Mouse (Mus musculus) hindbrain, embryonic 11.5 days (tissue): Measurements from ENCODE around the gene Spc25. TPM values are rescaled to one million over a fixed set of nuclear protein-coding genes. Genes with fewer than 3 reads are reported as not detected.

Experiments used
- ATAC-seq: fragments of 200-750 bp; cut with Nextera tagmentation; 2 replicates; pipeline ENCODE4 v1.8.0; 2017; ENCODE audit warnings: mild to moderate bottlenecking, moderate TSS enrichment, moderate library complexity; ENCODE audit not compliant: low FRiP score
- DNase-seq: peaks from one replicate; pipeline ENCODE4 v3.0.0-alpha.2; 2015; ENCODE audit warnings: low spot score
- H3K27ac ChIP-seq: fragments of 300-500 bp; sonication (generic); 2 replicates; pipeline ENCODE4 v1.5.1; 2014; ENCODE audit warnings: mild to moderate bottlenecking, low read depth, low read length
- H3K27me3 ChIP-seq: fragments of 300-500 bp; sonication (generic); 2 replicates; pipeline ENCODE4 v1.6.1; 2014; ENCODE audit warnings: mild to moderate bottlenecking, low read length, moderate library complexity, mixed read lengths; ENCODE audit not compliant: control insufficient read depth, insufficient read depth
- H3K36me3 ChIP-seq: fragments of 300-500 bp; sonication (generic); 2 replicates; pipeline ENCODE4 v1.6.1; 2014; ENCODE audit warnings: mild to moderate bottlenecking, low read length, moderate library complexity, mixed read lengths; ENCODE audit not compliant: control insufficient read depth, insufficient read depth
- H3K4me1 ChIP-seq: fragments of 300-500 bp; sonication (generic); replicated peaks from 2 replicates; pipeline ENCODE4 v1.6.1; 2014; ENCODE audit warnings: low read length, mixed read lengths; ENCODE audit not compliant: control insufficient read depth, insufficient read depth
- H3K4me2 ChIP-seq: fragments of 300-500 bp; sonication (generic); replicated peaks from 2 replicates; pipeline ENCODE4 v1.6.1; 2014; ENCODE audit warnings: mild to moderate bottlenecking, low read depth, low read length
- H3K4me3 ChIP-seq: fragments of 300-500 bp; sonication (generic); 2 replicates; pipeline ENCODE4 v1.5.1; 2014; ENCODE audit warnings: low read depth, low read length
- H3K9ac ChIP-seq: fragments of 300-500 bp; sonication (generic); 2 replicates; pipeline ENCODE4 v1.6.1; 2014; ENCODE audit warnings: low read depth, low read length
- H3K9me3 ChIP-seq: fragments of 300-500 bp; sonication (generic); 2 replicates; pipeline ENCODE4 v1.6.1; 2016; ENCODE audit warnings: low read length; ENCODE audit not compliant: control insufficient read depth
- WGBS: fragments of 180-500 bp; shearing (Covaris S2); extraction: QIAGEN DNeasy Blood & Tissue Kit; methylation state at CpG from one replicate; pipeline ENCODE4 v1.1.7; 2014; 5-methylcytosine and 5-hydroxymethylcytosine counted together
- polyA plus RNA-seq: library from polyadenylated mRNA; unstranded; fragments of >200 nt; fragmentation: Nextera tagmentation; extraction: Ambion mirVana; gene quantifications from 2 replicates; pipeline ENCODE4 v1.2.1, GENCODE M21; 2014

The Spc25 gene
- polyA plus RNA-seq: 226 and 233 TPM in 2 replicates

- Histone ChIP-seq H3K4me3 (peak within 1 kb of the TSS; percentile 86), H3K4me1 (peaks cover 3% of the 10 kb centered on the region; the same call in 1 of the 2 replicates), H3K27ac (0 out of 2 replicates have a peak within 1 kb of the TSS, but pooled peaks have one; percentile 62), H3K36me3 (no peaks in the 10 kb centered on the region), H3K27me3 (no peaks in the 10 kb centered on the region), H3K9ac (peak within 1 kb of the TSS; percentile 77), H3K4me2 (peak within 1 kb of the TSS; percentile 76), H3K9me3 (no peaks in the 10 kb centered on the region)
- ATAC-seq (peak; percentile 99), DNase-seq (peak; percentile 91)
- under 1% methylated on average over 46 of the region's 46 CpGs for WGBS
Observed at GRCm38 (mm10) chr2:69205791-69206351, at the start of gene Spc25. Gene Spc25 (minus strand): TSS chr2:69206194.

GRCm38 (mm10) chr2:69248221-69248755 lies 42.3 kb upstream of the Spc25 start:
- Histone ChIP-seq H3K27me3 (no peaks in the 10 kb centered on the region), H3K4me1 (no peaks in the 10 kb centered on the region), H3K9me3 (no peaks in the 10 kb centered on the region), H3K4me2 (no peak overlapping the region), H3K9ac (no peak overlapping the region), H3K36me3 (no peaks in the 10 kb centered on the region), H3K4me3 (no peak overlapping the region), H3K27ac (no peak overlapping the region)
- 54% methylated on average over 16 of the region's 16 CpGs for WGBS
- DNase-seq (peak; percentile 3), ATAC-seq (no peak)

GRCm38 (mm10) chr2:69247081-69247480 lies 41.1 kb upstream of the Spc25 start:
- no peaks in the 10 kb centered on the region for H3K9me3 ChIP-seq
- H3K9ac ChIP-seq: no peak overlapping the region
- no peaks in the 10 kb centered on the region for H3K4me1 ChIP-seq
- ATAC-seq (no peak), DNase-seq (no peak)
- H3K4me2 ChIP-seq: no peak overlapping the region
- WGBS: 89% methylated on average over 1 of the region's 1 CpGs
- H3K27me3 ChIP-seq: no peaks in the 10 kb centered on the region
- H3K36me3 ChIP-seq: no peaks in the 10 kb centered on the region
- H3K4me3 ChIP-seq: no peak overlapping the region
- H3K27ac ChIP-seq: no peak overlapping the region

GRCm38 (mm10) chr2:69244924-69245323 lies 38.9 kb upstream of the Spc25 start:
- Histone ChIP-seq H3K4me3 (no peak overlapping the region), H3K4me2 (no peak overlapping the region), H3K9ac (no peak overlapping the region), H3K27me3 (no peaks in the 10 kb centered on the region), H3K36me3 (no peaks in the 10 kb centered on the region), H3K9me3 (no peaks in the 10 kb centered on the region), H3K27ac (no peak overlapping the region), H3K4me1 (no peaks in the 10 kb centered on the region)
- 16% methylated on average over 2 of the region's 2 CpGs for WGBS
- ATAC-seq (no peak), DNase-seq (no peak)

- 75% methylated on average over 9 of the region's 9 CpGs for WGBS
- Histone ChIP-seq H3K36me3 (no peaks in the 10 kb centered on the region), H3K27ac (no peak overlapping the region), H3K4me1 (no peaks in the 10 kb centered on the region), H3K4me2 (no peak overlapping the region), H3K9me3 (no peaks in the 10 kb centered on the region), H3K27me3 (no peaks in the 10 kb centered on the region), H3K4me3 (no peak overlapping the region), H3K9ac (no peak overlapping the region)
- DNase-seq (no peak), ATAC-seq (no peak)
Observed at GRCm38 (mm10) chr2:69239315-69239714, 33.3 kb upstream of the Spc25 start.

GRCm38 (mm10) chr2:69234976-69235678 lies 29.1 kb upstream of the Spc25 start:
- no peaks in the 10 kb centered on the region for H3K36me3 ChIP-seq
- no peak overlapping the region for H3K9ac ChIP-seq
- H3K27me3 ChIP-seq: no peaks in the 10 kb centered on the region
- no peak overlapping the region for H3K27ac ChIP-seq
- no peak overlapping the region for H3K4me3 ChIP-seq
- H3K4me1 ChIP-seq: no peaks in the 10 kb centered on the region
- 82% methylated on average over 5 of the region's 5 CpGs for WGBS
- no peak for DNase-seq
- no peaks in the 10 kb centered on the region for H3K9me3 ChIP-seq
- no peak for ATAC-seq
- H3K4me2 ChIP-seq: no peak overlapping the region

GRCm38 (mm10) chr2:69232101-69232500 lies 26.1 kb upstream of the Spc25 start:
- ATAC-seq (no peak), DNase-seq (no peak)
- no peaks in the 10 kb centered on the region for H3K4me1 ChIP-seq
- no peaks in the 10 kb centered on the region for H3K27me3 ChIP-seq
- no peaks in the 10 kb centered on the region for H3K36me3 ChIP-seq
- no peak overlapping the region for H3K9ac ChIP-seq
- H3K4me2 ChIP-seq: no peak overlapping the region
- H3K4me3 ChIP-seq: no peak overlapping the region
- H3K27ac ChIP-seq: no peak overlapping the region
- no peaks in the 10 kb centered on the region for H3K9me3 ChIP-seq

- no peak overlapping the region for H3K27ac ChIP-seq
- H3K4me2 ChIP-seq: no peak overlapping the region
- ATAC-seq: no peak
- H3K9me3 ChIP-seq: no peaks in the 10 kb centered on the region
- WGBS: 91% methylated on average over 2 of the region's 2 CpGs
- no peaks in the 10 kb centered on the region for H3K4me1 ChIP-seq
- H3K36me3 ChIP-seq: no peaks in the 10 kb centered on the region
- no peaks in the 10 kb centered on the region for H3K27me3 ChIP-seq
- no peak overlapping the region for H3K4me3 ChIP-seq
- no peak overlapping the region for H3K9ac ChIP-seq
- DNase-seq: no peak
Observed at GRCm38 (mm10) chr2:69230137-69230536, 24.1 kb upstream of the Spc25 start.

- ATAC-seq (no peak), DNase-seq (no peak)
- no peak overlapping the region for H3K9ac ChIP-seq
- no peak overlapping the region for H3K4me2 ChIP-seq
- WGBS: 82% methylated on average over 6 of the region's 6 CpGs
- H3K4me3 ChIP-seq: no peak overlapping the region
- H3K27me3 ChIP-seq: no peaks in the 10 kb centered on the region
- no peak overlapping the region for H3K27ac ChIP-seq
- H3K4me1 ChIP-seq: no peaks in the 10 kb centered on the region
- no peaks in the 10 kb centered on the region for H3K9me3 ChIP-seq
- no peaks in the 10 kb centered on the region for H3K36me3 ChIP-seq
Observed at GRCm38 (mm10) chr2:69228635-69229034, 22.6 kb upstream of the Spc25 start.
